Mouse (Mus musculus): Measurements from ENCODE around the gene Uvrag. TPM values are rescaled to one million over a fixed set of nuclear protein-coding genes. Genes with fewer than 3 reads are reported as not detected.
"Not testable (repeated sequence)": the region's sequence is repeated elsewhere in the genome, so short reads cannot be mapped to it uniquely, and the experiment has no call there.

Gene Uvrag
- total RNA-seq, 2 experiments from 2014 or later = 28.2 to 28.3 TPM

DNA sequence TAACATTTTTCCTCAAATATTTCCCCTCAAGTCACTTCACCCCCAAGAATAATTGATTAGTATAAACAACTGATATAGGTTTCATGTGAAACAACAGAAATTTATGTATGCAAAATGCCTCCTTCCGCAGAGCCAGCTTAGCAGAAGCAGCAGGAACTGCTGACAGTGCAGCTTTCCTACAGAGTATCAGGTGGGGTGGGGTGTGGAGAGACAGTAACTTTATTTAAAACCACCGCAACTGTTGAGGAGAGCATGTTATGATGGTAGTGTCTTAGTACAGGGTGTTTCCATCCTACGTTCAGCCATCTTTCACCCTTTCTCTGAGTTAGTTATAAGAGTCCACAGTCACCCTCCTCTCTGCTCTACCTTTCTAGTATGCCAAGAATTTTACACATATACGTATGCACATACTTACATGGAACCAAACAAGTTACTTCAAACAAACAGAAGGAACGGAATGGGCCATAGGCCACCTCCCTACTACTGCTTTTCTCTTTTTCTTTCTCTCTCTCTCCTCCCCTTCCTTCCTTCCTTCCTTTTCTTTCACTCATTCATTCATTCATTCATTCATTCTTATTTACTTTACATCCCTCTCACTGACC is 145.7 kb downstream of the Uvrag start:
- no peak for DNase-seq
- intact Hi-C loops (cut with DNase I) = no loop called here

DNA sequence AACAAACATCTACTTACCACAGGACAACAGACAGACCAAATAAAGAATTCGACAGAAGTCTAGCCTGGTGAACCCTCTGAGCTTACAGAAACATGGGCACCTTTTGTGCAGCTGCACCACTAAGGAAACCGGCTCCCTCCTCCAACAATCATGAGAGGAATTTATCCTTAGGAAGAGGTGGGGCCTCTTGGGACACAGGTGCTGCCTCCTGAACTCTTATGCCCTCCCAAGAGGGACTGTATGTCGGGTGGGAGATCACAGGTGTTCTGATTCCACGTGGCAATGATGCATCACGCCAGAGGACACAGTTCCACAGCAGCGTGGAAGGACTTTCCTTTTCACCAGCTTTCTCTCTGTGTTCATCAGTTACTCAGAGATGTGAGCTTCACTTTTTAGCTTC is 146.8 kb downstream of the Uvrag start:
- DNase-seq = no peak
- intact Hi-C loops (cut with DNase I) = no loop called here

DNA sequence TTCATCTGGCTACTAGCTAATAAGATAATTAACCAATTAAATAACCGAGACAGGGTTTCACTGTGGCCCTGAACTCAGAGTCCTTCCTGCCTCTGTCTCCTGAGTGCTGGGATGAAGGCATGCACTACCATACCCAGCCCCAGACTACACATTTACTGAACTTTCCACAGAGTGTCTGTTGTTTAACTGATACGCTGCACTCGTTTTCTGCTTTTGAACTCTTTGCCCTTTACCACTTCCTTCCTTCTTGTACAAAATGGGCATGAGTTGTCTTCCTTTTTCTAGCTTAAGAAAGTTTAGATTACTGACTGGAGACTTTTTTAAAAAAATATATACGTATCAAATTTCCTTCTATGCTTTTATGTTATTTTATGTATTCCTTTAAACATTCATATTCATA is 147.5 kb downstream of the Uvrag start:
- intact Hi-C loops (cut with DNase I) = no loop called here
- DNase-seq = no peak

DNA sequence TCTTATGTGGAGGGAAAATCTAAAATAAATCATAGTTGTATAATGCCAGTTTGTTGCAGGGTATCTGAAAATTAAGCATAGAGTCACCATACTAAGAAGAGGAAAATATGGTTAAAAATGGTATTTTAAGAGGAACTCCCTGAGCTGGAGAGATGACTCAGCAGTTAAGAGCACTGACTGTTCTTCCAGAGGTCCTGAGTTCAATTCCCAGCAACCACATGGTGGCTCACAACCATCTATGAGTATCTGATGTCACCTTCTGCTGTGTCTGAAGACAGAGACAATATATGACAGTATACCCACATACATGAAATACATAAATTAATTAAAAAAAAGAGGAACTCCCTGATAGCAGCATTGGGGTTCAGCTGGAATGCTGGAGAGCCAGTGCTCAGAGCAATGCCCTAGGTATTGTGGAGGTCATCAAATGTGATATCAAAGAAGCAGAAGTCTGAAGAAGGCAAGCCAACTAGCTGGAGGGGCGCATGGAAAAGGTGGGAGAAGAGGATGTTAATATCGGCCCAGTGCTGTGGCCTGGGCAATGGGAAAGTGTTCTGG is 149.7 kb downstream of the Uvrag start:
- DNase-seq = no peak

DNA sequence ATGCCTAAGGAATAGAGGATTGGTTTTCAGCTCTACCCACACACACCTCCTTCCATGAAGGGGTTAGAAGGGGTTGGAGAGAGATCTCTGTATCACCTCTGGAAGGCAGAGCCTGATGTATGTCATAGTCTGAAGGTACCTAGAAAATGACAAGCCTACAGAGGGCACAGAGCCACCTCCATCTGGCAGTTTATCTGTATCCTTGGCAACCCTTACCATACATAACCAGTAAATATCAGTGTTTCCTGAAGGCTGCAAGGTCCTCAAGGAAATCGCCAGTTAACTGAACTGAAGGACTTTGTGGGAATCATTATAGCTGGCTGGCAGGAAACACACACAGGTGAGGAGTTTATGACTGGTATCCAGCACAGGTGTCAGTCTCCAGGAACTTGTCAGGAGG is 150.4 kb downstream of the Uvrag start:
- DNase-seq = no peak
- intact Hi-C loops (cut with DNase I) = no loop called here

More for the DNA sequence above, 149.7 kb downstream of the Uvrag start:
- intact Hi-C loops (cut with DNase I) = no loop called here

DNA sequence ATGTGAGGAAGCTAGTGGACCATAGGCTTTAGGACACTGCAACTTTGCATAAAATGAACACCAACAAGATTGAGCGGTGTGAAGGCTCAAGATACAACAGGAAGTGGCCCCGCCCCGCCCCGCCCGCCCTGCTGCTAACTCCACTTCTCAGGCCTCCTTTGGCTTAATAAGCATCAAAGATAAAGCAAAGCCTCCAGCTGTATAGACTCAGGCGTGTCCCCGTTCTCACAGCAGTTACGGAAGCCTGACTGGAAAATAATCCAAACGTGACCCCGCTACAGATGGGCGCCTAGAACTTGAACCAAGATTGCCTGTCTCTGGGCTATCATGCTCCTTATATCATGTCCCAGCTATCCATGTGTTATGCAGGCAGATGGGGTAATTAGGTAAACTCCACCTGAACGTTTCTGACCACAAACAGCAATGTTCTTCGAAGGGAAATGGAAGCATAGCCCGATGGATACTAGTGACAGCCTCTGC is 153.9 kb downstream of the Uvrag start:
- DNase-seq = no peak
- intact Hi-C loops (cut with DNase I) = no loop called here

DNA sequence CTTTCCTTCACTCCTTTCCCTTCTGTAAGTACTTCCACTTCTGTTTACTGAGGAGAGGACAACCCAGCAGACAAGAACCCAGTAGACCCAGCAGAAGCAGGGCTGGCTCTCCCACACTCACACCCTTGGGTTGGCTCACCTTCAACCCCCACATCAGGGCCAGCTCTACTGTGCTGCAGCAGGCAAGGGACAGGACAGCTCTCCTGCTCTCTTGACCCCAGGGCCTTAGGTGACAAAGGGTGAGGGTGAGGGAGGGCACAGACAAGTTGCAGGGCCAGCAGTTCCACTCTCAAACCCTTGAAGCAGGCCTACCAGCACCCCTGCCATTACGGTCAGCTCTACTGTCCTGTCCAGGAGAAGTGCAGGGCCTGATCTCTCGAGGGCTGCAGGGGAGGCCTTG is 155.0 kb downstream of the Uvrag start:
- peak in 1 of 2 experiments; percentile 19 for DNase-seq
- intact Hi-C loops (cut with DNase I) = no loop called here

DNA sequence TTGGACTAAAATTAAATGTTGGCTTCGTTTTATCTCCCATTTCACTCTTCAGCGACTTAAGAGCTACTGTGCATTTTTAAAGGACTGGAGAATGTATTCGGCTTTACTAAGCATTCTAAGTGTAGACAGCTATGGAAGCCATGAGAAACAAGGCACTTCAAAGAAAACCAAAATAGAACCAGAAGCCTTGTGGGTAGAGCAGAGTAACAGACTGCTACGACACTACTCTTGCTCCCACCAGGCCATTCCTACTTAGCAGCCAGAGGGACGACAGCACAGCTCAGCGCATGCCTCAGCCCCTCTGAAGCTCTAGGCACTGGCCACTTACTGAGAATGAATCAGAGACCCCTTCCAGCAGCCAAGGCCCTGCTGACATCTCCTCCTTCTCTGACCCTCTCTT is 155.5 kb downstream of the Uvrag start:
- DNase-seq = no peak
- intact Hi-C loops (cut with DNase I) = no loop called here

DNA sequence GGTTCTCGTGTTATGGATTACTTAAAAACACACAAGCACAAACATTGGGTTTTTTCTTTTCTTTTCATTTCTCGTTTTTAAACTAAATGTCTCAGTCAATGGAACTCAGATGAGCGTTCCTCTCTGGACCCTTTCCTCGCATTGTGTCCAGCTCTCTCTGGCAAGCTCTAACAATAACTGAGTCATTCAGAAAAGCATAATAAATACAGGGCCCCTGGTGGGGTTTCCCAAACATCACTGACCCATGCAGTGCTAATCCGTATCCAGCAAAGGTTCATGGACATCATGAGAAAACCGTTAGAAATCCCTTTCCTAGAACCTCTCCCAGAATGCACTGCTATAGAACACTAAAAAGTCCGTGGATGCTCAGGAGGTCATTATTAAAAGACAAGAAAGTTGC is 156.6 kb downstream of the Uvrag start:
- intact Hi-C loops (cut with DNase I) = no loop called here
- no peak for DNase-seq

DNA sequence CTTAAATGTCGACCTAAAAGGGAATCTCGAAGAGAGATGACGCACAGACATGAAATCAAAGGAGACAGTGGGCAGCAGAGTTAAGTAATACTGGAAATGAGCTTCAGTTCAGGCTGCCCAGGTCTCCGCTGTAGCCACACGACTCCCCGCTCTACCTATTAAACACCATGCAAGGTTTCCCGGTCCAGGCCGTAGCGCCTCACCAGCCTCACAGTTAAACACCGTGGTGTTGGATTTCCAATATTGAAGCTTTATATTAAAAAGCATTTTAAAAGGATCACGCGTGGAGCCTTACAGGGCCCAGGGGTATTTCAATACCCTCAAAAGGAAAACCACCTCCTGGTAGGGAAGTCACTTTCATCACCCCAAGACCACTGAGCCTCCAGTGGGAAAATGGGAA is 157.9 kb downstream of the Uvrag start:
- no peak for DNase-seq
- intact Hi-C loops (cut with DNase I) = no loop called here

DNA sequence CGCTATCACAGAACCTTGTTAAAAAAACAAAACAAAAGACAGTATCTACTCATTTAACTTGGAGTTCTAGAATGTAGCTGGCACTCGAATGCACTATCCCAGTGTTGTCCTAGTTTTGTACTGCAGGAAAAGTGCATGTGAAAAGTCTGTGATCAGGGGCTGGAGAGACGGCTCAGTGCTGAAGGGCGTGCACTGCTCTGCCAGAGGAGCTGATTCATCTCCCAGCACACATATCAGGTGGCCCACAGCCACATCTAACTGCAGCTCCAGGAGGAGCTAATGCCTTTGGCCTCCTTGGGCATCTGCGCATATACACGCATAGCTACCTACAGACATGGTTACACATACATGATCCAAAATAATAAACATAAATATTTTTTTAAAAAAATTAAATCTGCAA is 159.5 kb downstream of the Uvrag start:
- no peak for DNase-seq
- intact Hi-C loops (cut with DNase I) = no loop called here

DNA sequence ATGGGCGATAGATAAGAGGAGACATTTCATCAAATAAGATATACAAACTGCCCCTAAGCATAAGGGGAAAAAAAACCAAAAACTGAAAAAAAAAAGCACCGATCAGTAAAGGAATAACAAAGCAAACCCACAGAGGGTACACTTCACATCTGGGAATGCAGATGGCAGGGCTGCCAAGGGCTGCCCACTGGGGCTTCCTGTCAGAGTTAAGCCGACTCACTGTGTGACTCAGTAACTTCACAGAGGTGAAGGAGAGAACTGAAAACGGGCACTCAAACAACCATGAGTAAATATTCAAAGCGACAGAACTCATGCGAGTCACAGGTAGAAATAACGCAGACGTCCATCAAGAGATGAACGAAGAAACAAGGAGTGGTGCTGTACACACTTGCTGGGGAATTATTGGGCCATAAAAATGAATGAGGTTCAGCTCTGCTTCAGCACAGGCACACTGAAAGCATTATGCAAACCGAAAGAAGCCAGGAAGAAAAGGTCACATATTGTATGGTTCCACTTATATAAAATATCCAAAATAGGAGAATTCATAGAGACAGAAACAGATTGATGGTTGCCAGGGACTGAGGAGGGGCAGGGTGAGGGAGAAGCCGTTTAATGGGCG is 164.0 kb downstream of the Uvrag start:
- intact Hi-C loops (cut with DNase I) = no loop called here

DNA sequence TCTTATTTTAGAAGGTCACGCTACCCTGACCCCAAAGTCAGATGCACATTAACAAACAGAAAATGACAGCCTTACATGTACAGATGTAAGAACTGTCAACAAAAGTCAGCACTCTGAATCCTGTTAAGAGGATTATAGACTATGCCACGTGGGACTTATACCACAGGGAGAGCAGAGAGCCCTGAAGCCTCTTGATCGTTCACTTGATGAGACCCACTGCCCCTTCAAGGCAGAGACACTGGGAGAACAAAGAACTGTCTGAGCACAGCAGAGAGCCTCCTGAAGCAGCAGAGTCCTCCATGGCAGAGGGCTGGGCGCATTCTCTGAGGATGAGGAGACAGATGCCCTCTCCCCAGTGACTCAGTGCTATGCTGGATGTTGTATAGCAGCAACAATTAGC is 166.4 kb downstream of the Uvrag start:
- DNase-seq = no peak
- intact Hi-C loops (cut with DNase I) = no loop called here

More for the DNA sequence above, 164.0 kb downstream of the Uvrag start:
- no peak for DNase-seq

DNA sequence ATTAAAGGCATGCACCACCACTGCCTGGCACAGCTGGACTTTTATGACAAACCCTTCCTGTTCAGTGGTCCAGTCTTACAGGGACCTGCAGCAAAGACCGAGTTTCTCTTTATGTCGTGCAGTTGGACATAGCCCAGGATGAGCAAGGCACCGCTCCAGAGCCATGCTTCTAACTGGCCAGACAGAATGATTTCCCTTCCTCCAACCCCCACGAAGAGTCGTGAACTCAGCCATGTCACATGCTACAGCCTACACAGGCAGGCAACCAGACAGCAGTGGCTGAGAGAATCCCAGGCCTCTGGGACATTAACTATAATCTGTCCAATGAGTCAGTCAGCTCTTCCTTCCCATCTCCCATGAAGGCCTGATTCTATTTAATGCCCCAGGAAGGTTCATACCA is 170.2 kb downstream of the Uvrag start:
- peak in 1 of 2 experiments; percentile 15 for DNase-seq

DNA sequence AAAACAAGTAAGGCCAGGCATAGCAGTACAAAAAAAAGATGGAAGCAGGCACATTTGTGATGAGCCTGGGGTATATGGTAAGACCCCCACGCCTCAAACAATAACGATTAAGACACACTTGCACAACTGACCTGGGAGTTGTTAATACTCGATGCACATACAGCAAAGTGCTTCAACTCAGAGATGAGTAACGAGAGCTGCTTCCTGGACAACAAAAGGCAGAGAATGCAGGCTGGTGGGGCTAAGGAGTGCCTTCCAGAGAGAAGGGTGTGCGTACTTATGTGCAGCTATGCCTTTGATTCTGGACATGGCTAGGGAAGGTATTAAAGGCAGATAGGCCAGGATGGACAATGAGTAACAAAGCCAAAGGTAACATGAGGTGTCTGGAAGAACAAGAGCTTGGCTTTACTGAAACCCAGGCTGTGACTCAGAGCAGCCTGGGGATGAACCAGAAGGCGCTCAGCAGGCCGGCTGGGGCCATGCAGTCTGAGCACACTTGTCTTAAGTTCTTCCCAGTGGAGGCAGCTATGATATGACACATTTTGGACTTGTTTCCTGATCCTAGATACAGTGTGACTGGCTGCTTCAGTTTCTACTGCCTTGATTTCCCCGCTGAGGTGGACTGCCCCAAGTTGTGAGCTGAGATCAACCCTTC is 172.1 kb downstream of the Uvrag start:
- no peak for DNase-seq
- intact Hi-C loops (cut with DNase I) = no loop called here

More for the DNA sequence above, 170.2 kb downstream of the Uvrag start:
- intact Hi-C loops (cut with DNase I) = no loop called here

DNA sequence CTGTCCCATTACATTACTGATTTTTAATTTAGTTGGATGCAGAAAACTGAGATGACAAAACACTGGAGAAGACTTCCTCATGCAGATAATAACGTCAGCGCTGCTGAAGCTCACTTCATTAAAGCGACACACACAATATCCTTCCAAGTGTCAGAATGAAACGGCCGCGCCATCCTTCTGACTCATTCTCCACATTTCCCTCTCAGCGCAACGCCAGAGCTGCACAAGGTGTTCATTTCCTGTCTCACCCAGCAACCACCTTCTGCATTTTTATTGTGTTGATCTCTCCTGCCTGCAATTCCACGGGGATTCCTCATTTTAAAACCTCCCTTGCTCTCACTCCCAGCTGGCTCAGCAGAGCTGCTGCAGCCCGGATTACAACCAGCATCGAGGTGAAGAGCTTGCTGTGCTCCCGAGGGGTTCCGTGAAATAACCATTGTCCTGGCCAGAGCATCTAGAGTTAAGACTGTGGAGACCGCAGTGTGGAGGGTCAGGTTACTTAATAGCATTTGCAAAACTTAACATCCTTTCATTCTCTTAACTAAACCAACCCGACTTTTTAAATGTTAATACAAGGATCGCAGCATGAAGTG is 172.8 kb downstream of the Uvrag start:
- intact Hi-C loops (cut with DNase I) = no loop called here
- DNase-seq = no peak

DNA sequence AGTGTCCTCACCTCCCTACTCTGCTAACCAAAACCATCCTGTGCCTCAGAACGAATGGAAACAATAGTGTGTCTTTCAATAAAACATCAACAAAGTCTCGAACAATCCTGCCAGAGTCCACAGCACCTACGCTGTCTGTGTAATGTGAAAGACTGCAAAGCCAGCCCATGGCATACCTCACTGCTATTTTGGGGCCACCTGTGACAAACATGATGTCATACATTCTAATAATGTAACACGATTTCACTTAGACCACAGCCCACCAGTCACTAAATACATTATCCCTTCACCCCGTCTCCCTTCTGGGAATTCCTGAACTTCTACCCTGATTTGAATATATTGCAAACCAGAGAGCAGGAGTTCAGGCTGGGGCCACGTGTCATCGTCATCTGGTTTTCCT is 173.3 kb downstream of the Uvrag start:
- no peak for DNase-seq
- intact Hi-C loops (cut with DNase I) = no loop called here

DNA sequence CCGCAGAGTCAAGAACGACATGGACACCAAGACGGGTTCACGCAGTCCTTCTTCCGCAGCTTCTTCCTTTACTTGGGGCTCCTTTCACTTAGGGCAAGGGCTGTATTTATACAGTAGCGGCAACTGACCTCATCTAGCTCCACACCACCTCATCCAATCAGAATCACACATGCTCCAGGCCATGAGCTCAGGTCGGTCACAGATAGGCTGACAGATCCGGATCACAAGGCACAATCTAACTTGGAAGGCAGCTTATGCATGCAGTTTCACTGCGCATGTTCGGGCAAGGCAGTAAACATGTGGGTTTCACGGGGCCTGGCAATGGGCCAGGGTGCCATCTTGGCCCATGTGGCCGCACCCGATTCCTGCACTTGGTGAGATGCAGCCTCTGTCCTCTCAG is 177.4 kb downstream of the Uvrag start:
- DNase-seq = not testable (repeated sequence)
- intact Hi-C loops (cut with DNase I) = loop anchor here (2.0 kb wide), 1 partner anchor 113 kb away; no protein-coding TSS in a partner anchor

DNA sequence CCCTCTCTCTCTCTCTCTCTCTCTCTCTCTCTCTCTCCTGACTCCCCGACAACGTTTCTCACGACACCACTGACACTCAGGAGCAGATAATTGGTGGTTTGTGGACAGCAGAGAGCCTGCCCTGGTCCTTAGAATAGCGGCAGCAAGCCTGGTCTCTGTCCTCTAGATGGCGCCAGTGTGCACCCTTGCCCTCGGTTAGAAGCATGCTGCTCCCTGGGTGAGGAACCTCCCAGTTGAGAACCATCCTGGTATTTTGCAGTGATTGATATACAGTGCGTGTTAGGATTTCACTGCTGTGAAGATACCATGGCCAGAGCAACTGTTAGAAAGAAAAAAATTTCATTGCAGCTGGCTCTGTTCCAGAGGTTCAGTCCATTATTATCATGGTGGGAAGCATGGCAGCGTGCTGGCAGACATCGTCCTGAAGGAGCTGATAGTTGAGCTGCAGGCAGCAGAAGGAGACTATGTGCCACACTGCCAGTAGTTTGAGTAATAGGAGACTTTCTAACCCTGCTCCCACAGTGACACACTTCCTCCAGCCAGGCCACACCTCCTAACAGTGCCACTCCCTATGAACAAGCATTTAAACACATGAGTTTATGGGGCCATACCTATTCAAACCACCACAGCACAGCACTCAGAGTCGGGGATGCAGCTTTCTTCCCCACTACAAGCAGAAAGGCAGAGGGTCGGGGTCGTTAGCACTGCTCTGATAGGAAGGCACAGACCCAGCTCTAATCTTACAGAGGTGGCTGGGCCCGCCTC is 178.2 kb downstream of the Uvrag start:
- intact Hi-C loops (cut with DNase I) = loop anchor here (2.0 kb wide), 1 partner anchor 114 kb away; no protein-coding TSS in a partner anchor

DNA sequence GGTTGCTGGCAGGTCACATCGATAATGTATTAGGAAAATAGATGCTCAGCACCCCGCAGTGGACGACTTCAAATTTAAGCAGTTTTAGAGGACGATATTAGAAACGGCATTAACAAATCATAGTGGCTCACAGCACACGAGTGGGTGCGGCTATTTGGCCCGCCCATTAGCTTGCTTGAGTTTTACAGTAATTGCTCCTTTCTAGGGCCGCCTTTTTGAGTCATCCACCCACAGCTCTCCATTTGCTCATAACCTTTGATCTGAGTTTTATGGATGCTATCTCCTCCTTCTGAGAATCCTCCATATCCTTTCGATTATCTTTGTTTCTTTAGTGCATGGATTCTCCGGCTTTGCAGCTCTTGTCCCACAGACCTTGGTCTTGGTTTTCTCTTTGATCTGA is 178.9 kb downstream of the Uvrag start:
- intact Hi-C loops (cut with DNase I) = loop anchor here (2.0 kb wide), 1 partner anchor 115 kb away; no protein-coding TSS in a partner anchor
- no peak for DNase-seq

More for the DNA sequence above, 178.2 kb downstream of the Uvrag start:
- DNase-seq = peak; percentile 68 to 86

All from heart, postnatal 14 days (tissue).